Mouse (Mus musculus) T-helper 2 cell (primary cell): ENCODE results near the gene Ankra2.

Experiments used
- in situ Hi-C: fragments of 300-600 bp; cut with MboI, MseI; formaldehyde crosslinking; loops from one replicate; pipeline ENCODE4 v1.15.1; 2025; ENCODE audit warnings: high pct_unique_total_duplicates

Gene Ankra2

GRCm38 (mm10) chr13:98262636-98263457 is at the start of gene Ankra2, which contains the start of gene Utp15:
Gene Ankra2 (plus strand): TSS chr13:98263074.
Gene Utp15 (minus strand): TSS chr13:98263041.
- in situ Hi-C loops = loop anchor here (25.0 kb wide), 2 partner anchors 1126 to 1824 kb away; partner anchors contain the start of genes Gfm2 and Nsa2

- in situ Hi-C loops = no loop called here
Measured at GRCm38 (mm10) chr13:98222848-98223247, 40.0 kb upstream of the Ankra2 start.

- in situ Hi-C loops = no loop called here
Measured at GRCm38 (mm10) chr13:98226225-98226624, 36.6 kb upstream of the Ankra2 start.

DNA sequence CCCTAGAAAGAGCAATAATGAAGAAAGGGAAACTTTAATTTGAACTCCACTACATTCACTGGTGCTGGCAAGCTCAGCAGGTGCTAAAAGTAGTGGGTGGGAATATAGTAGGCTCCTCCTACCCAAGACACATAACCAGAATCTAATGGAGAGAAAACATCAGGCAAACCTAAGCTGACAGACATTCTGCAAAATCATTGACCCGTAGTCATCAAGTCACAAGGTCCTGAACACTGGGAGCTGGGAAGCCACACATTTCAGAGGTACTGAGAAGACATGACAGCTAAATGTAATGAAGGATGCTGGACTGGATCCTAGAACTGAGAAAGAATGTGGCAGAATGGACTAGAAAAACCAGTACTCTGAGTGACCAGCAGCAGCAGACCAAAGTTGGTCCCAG is 32.4 kb upstream of the Ankra2 start:
- in situ Hi-C loops = no loop called here

GRCm38 (mm10) chr13:98235451-98235850 is 27.4 kb upstream of the Ankra2 start:
- in situ Hi-C loops = loop anchor here (5.0 kb wide), 1 partner anchor 193 kb away; no protein-coding TSS in a partner anchor

DNA sequence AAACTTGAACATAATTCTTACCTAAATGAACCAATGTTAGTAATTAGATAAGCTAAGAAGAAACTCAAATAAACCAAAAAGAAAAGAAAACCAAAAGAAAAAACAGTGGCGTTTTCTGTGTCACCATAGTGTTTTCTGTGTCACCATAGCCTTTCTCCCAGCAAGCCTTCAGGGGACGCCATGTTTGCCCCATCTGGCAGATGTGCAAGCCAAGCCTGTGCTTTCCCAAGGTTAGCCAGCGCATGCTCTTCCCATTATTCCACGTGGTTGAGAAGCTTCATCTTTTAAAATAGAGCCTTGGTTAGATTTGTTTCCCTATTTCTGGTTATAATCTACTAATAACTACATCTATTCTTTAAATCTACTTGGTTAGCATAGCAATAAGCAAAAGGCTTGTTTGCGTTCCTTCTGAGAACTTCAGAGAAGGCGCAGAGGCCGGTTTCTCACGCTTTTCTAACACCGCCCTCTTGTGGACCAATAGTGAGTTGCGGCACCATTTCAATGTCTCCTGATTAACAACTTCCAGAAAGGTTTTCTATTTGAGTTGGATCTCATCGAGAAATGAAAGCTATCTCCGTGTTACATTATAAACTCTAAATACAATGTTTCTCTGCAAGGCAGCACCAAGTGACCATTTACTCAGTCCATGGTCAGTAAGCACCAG is 22.8 kb upstream of the Ankra2 start:
- in situ Hi-C loops = loop anchor here (5.0 kb wide), 1 partner anchor 198 kb away; no protein-coding TSS in a partner anchor

DNA sequence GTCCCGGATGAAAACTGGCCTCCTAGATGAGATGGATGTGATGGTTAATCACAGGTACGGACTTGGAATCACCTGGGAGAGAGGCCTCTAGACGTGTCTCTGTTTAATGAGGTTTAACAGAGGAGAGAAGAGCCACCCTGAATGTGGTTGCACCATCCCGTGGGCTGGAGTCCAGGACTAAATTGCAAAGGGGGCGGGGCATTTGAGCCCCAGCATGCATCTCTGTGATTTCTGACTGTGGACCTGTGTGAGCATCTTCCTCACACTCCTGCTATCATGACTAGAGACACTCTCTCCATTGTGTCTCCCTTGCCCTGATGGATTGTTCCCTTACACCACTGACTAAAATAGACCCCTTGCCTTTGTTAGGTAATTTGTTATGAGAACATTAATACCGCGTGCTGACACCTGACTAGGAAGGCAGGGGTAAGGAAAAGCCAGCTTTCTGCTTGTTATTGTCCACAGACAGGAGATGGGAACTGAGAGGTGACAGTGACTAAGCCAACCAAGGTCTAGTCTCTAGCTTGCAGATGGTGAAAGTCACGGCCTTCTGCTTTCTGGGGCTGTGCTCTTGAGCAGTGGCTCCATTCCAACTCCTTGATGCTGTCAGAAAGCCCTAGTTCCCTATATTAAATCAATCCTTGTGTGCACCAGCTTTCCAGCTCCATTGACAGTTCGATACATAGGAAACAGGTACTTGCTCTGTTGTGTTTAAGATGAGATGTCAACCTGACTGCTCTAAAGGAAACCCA is 21.2 kb upstream of the Ankra2 start:
- in situ Hi-C loops = no loop called here

DNA sequence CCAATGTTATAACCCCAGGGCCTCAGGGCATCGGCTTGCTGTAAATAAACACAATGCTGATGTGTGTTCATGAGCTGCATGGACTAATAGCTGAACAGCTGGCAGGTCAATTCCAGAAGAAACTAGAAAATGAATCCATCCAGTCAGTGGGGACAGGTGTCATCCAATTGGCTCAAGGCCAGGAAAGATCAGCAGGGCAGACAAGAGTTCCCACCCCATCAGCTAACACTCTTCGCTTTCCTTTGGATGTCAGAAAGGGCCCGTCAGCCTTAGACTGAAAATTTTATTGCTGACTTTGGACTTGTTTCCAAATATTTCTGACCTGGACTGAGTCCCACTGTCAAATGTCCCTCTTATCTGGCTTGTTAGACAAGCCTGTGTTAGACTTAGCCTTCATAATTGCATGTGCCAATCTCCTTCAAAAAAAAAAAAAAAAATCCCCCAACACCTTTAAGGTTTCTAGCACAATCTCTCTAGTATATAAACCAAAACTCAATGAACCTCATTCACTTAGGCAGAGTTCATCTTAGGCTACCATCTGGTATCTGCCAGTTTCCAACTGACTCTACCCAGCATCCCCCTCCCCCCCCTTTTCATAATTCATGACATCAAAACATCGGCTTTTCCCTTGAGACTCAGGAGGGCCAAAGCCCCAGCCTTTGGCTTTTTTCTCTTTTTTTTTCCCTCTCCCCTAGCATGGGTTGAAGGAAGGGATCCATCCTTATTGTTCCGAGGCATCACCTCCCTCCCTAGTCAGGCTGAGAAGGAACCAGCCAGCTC is 18.1 kb upstream of the Ankra2 start:
- in situ Hi-C loops = no loop called here

GRCm38 (mm10) chr13:98245386-98245785 is 17.5 kb upstream of the Ankra2 start:
- in situ Hi-C loops = no loop called here

DNA sequence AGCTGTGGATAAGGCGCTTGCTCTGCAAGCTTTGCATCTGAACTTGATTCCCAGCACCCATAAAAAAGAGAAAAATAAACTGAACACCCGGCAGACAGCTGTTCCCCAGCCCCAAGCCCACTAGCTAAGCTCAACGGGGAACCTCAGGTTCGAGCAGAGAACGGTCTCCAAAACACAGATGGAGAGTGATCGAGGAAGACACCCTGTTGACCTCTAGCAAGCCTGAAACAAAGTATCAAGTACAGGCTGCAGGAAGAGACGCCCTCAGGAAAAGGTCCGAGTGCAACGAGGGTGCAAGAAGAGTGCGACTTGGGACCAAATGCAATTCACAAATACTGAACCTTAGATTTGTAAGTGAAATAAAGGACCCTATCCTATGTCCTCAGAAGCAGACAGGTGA is 13.3 kb upstream of the Ankra2 start:
- in situ Hi-C loops = no loop called here

DNA sequence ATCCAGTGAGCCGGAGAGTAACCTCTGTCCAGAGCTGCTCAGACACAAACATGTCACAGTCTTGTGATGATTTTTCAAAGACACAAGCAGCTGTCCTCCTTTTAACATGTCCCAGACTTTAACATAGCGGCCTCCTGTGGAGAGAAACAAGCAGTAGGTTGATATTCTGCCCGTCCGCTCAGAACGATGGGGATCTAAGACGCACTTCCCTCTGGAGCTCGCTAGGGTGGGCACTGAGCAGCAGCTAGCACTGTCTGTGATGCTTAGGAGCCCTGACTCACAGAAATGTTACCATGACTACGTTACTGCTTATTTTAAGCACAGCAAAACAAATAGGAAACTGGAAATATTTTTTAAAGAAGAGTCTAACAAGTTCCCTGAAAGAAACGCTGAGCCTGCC is 8.0 kb upstream of the Ankra2 start:
- in situ Hi-C loops = loop anchor here (25.0 kb wide), 2 partner anchors 1118 to 1832 kb away; partner anchors contain the start of genes Gfm2 and Nsa2

DNA sequence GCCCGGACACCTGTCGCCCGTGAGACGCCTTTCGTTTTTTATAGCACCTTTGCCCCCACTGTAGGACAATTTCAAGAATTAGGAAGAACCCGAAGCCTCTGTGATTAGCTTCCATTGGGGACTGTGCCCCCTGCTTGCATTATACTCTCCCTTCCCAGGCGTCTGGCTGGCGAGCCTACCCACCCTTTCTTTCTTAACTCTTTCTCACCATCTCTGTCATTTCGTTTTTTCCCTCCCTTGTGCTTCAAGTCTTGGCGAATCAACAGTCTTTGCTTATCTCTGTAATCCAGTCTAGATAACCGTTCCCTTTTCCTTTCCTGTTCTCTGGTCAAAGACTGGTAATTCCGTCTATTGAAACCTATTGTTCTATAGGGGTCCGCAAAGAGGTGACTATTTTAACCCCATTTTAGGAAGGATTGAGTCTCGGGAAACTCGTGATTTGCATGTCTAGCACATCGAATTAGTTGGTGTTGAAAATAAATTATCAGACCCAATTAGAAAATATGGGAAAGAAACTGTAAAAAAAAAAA is 649 bp downstream of the Ankra2 start:
- in situ Hi-C loops = loop anchor here (25.0 kb wide), 2 partner anchors 1126 to 1824 kb away; partner anchors contain the start of genes Gfm2 and Nsa2

- in situ Hi-C loops = loop anchor here (25.0 kb wide), 2 partner anchors 1127 to 1823 kb away; partner anchors contain the start of genes Gfm2 and Nsa2
Measured at GRCm38 (mm10) chr13:98264111-98264510, 1.2 kb downstream of the Ankra2 start.

DNA sequence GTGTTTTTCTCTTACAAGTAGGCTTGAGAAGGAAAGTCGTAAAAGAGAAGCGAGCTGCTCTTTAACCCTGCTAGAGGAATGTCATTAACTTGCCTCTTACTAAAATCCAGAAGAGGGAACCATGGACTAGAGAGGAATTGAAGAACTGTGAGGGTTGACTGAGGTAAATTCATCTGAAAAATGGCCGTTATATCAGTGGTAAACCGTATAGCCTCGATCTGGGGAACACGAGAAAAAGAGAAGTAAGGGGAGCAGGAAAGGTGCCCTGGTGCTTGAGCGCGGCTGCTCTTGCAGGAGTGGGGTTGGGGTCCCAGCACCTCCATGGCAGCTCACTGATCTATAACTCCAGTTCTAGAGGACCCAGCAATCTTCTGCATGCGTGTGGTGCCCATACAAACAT is 11.1 kb downstream of the Ankra2 start:
- in situ Hi-C loops = loop anchor here (25.0 kb wide), 2 partner anchors 1137 to 1813 kb away; partner anchors contain the start of genes Gfm2 and Nsa2

DNA sequence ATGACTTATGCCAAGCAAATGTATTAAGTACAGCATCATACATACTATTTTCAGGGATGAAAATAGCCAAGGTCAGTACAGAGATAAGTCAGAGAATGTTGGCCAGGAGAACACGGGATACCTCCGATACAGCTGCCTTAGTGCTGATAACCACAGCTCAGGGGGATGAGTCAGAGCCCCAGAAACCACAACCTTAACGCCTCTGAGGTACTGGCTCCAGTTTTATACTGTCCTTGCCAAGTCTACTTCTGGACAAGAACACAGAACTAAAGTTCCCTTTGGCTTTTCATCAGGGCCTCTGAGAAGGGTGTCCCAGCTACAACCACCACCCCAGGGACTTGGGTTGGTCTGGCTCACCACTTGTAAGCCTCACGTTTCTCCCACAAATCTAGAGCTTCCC is 12.8 kb downstream of the Ankra2 start:
- in situ Hi-C loops = no loop called here

DNA sequence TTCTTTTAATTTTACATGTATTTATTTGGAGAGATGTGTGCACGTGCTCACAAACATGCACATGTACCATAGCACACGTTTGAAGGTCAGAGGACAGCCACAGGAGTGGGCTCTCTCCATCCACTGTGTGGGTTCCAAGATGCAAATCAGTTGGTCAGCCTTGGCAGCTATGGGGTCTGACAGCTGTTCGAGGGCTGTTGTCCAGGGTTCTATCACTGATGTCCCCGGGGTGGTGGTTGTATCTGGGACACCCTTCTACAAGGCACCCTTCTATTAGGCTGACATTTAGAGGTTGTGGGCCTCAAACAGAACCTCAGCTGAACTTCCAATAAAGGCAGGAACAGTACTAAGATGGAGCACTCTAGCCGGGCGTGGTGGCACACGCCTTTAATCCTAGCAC is 13.4 kb downstream of the Ankra2 start:
- in situ Hi-C loops = no loop called here

GRCm38 (mm10) chr13:98277501-98277900 is 14.6 kb downstream of the Ankra2 start:
- in situ Hi-C loops = no loop called here

DNA sequence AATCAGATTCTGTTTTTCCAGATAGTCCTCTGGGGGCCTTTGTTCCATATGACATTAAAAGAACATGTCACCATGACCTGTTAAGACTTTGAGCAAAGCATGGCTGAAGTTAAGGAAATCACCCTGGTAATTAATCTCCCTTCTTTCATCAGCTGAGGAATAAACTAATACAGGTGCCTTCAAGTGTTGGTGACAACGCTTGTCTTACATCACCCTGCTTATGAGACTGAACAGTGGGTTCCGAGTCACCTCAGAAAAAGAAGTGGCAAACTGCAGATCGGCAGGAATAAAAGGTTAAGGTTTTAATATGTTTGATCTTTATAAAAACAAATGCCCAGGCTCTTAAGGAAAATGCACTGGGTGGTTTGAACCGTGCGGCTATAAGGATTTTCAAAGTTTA is 16.8 kb downstream of the Ankra2 start, which contains the start of gene Gm21976:
Gm21976 (plus strand) TSS at position 202 of the 400 bp plus-strand sequence.
- in situ Hi-C loops = no loop called here

DNA sequence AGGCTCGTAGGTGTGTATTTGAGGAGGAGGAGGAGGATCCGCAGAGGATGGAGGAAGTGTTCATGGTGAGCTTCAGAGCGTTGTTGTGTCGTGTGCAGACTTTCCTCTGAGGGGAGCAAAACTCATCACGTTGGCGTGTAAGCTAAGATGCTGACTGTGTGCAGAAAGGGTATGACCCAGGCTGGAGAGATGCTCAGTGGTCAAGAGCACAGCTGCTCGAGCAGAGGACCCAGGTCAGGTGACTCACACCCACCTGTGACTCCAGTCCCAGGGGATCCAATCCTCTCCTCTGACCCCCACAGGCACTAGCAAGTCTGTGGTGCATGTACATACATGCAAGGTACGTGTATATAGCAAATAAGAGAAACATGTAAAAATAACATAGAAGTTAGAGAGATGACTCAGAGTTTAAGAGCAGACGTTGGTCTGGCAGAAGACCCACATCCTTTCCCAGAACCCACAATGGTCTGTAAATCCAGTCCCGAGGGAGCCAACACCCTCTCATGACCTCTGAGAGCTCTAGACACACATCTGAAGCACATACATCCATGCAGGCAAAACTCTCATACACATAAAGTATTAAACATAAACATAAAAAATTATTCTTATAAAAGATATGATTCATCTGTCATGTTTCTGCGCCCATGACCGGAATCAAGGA is 18.2 kb downstream of the Ankra2 start:
- in situ Hi-C loops = no loop called here

DNA sequence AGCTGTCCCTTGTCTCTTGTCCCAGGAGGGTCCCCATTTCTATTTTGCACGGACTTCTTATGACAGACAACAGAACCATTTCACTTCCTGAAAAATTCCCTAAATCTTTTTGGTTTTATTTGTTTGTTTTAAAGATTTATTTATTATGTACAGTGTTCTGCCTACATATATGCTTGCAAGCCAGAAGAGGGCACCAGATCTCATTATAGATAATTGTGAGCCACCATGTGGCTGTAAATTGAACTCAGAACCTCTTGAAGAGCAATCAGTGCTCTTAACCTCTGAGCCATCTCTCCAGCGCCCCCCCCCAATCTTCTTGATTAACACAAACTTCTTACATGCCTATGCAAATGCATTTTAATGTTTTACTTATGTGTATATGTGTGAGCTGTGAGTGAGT is 27.8 kb downstream of the Ankra2 start:
- in situ Hi-C loops = no loop called here
